10 mouse cellular contexts compared by ENCODE assay signal in the genomic region with DNA sequence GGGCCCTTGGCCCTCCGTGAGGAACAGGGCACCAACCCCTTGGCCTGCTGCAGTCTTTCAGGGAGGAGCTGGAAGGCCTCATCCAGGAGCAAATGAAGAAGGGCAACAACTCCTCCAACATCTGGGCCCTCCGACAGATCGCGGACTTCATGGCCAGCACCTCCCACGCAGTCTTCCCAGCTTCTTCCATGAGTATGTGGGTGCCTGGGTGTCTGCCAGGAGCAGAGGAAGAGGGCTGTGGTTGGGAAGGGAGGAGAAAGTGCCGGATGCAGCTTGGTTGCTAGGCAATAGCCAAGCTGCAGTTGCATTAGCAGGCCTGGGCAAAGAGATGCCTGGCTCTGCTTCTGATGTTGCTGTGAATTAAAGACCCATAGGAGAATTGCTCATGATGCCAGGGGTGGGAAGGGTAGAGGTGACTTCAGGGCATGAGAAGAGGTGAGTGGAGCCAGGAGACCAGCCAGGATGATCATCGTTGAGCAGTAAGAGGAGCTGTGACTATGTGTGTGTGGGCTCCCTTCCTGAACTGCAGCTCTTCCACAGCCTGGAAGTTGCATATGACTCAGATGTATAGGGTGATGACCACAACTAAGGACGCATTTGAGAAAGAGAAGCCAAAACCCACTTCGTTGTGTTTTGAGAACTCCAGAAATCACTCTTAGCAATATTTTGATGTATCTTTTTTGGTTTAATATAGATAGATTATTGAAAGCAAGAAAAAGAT. TPM values are rescaled to one million over a fixed set of nuclear protein-coding genes. Genes with fewer than 3 reads are reported as not detected.
DNase-seq lines count a peak whose midpoint lies in the region; ATAC-seq and TF ChIP-seq lines count a peak whose summit lies in the region.
"Had no signal": no experiment of that assay in that cellular context is flagged by ENCODE, and none has a peak within 500 bp of the region (broad histone marks: within the 10 kb centered on the region; RNA-seq: fewer than 3 reads in every experiment).

No protein-coding gene starts in this region.

- peaks cover 45% of the 10 kb centered on the region for H3K36me3 ChIP-seq in forebrain, embryonic 13.5 days (ENCODE audit: poor library complexity, severe bottlenecking)
- no peaks in the 10 kb centered on the region for H3K36me3 ChIP-seq in forebrain, embryonic 11.5 days (ENCODE audit: control insufficient read depth, insufficient read depth, low read length)
- peaks cover 81% of the 10 kb centered on the region for H3K36me3 ChIP-seq in G1E (replicated peaks)
- H3K36me3 ChIP-seq in liver, embryonic 11.5 days (ENCODE audit: control insufficient read depth, insufficient read depth, low read length) = peaks cover 21% of the 10 kb centered on the region; the same call in 1 of the 2 replicates
- H3K36me3 ChIP-seq: embryonic facial prominence, embryonic 12.5 days; limb, embryonic 15.5 days had no signal

- no peak for DNase-seq in forebrain, embryonic 11.5 days (ENCODE audit: low spot score)
- no peak for DNase-seq in G1E (ENCODE audit: low spot score)
- DNase-seq in heart, adult 8-10 months (ENCODE audit: low spot score) = peak; percentile 9
- peak; percentile 84 to 89 for DNase-seq in left cerebral cortex, adult 2 months (ENCODE audit: extremely low spot score in 1 of 2, low spot score in 2 of 2)
- DNase-seq in right cerebral cortex, postnatal 10 days (ENCODE audit: low spot score in 2 of 2) = peak; percentile 94 to 96
- no peak for DNase-seq in thymus, postnatal 14 days
- no peak for DNase-seq in liver, embryonic 11.5 days (ENCODE audit: low spot score)

- no peaks in the 10 kb centered on the region for H3K9me3 ChIP-seq in forebrain, embryonic 13.5 days (replicated peaks)
- no peaks in the 10 kb centered on the region for H3K9me3 ChIP-seq in forebrain, embryonic 11.5 days (ENCODE audit: control insufficient read depth, low read length)
- H3K9me3 ChIP-seq in G1E (replicated peaks) = no peaks in the 10 kb centered on the region
- no peaks in the 10 kb centered on the region for H3K9me3 ChIP-seq in liver, embryonic 11.5 days (ENCODE audit: control insufficient read depth, low read length)
- H3K9me3 ChIP-seq: embryonic facial prominence, embryonic 12.5 days; limb, embryonic 15.5 days had no signal

- H3K4me1 ChIP-seq in forebrain, embryonic 13.5 days = peaks cover 2% of the 10 kb centered on the region; the same call in 1 of the 2 replicates
- no peaks in the 10 kb centered on the region for H3K4me1 ChIP-seq in forebrain, embryonic 11.5 days (replicated peaks; ENCODE audit: control insufficient read depth, insufficient read depth, low read length)
- peaks cover 76% of the 10 kb centered on the region for H3K4me1 ChIP-seq in G1E (ENCODE audit: insufficient read depth, low read depth, low read length)
- H3K4me1 ChIP-seq in liver, embryonic 11.5 days (replicated peaks; ENCODE audit: control insufficient read depth, insufficient read depth, low read length) = peaks cover 3% of the 10 kb centered on the region; the same call in 1 of the 2 replicates

- H3K4me3 ChIP-seq in forebrain, embryonic 13.5 days = no peak overlapping the region
- no peak overlapping the region for H3K4me3 ChIP-seq in forebrain, embryonic 11.5 days (ENCODE audit: low read depth, low read length)
- peak overlapping the region; percentile 7; the same call in 1 of the 2 replicates for H3K4me3 ChIP-seq in G1E (ENCODE audit: low read depth, low read length)
- H3K4me3 ChIP-seq in left cerebral cortex, adult 2 months = no peak overlapping the region
- H3K4me3 ChIP-seq in liver, embryonic 11.5 days (ENCODE audit: low read depth, low read length) = no peak overlapping the region
- H3K4me3 ChIP-seq: embryonic facial prominence, embryonic 12.5 days; limb, embryonic 15.5 days had no signal

- intact Hi-C loops in left cerebral cortex, adult 2 months (cut with DNase I) = loop anchor here (2.0 kb wide), 2 partner anchors 38 to 58 kb away; a partner anchor contains a TSS

- no peak for TF ChIP-seq CTCF in G1E (IDR thresholded peaks at IDR 0.05; ENCODE audit: low read depth, low read length)
- TF ChIP-seq CTCF in left cerebral cortex, adult 2 months (IDR thresholded peaks at IDR 0.05) = no peak

- WGBS in forebrain, embryonic 13.5 days = 73% methylated on average over 9 of the region's 9 CpGs
- 80% methylated on average over 9 of the region's 9 CpGs for WGBS in forebrain, embryonic 11.5 days
- WGBS in liver, embryonic 11.5 days = 61% methylated on average over 9 of the region's 9 CpGs

- peak overlapping the region; percentile 36 for H3K27ac ChIP-seq in forebrain, embryonic 13.5 days
- H3K27ac ChIP-seq in forebrain, embryonic 11.5 days (ENCODE audit: low read depth, low read length) = no peak overlapping the region
- peak overlapping the region; percentile 89 for H3K27ac ChIP-seq in left cerebral cortex, adult 2 months
- no peak overlapping the region for H3K27ac ChIP-seq in liver, embryonic 11.5 days (ENCODE audit: low read depth, low read length)
- H3K27ac ChIP-seq: embryonic facial prominence, embryonic 12.5 days; limb, embryonic 15.5 days had no signal

- H3K4me2 ChIP-seq in forebrain, embryonic 13.5 days = no peak overlapping the region
- no peak overlapping the region for H3K4me2 ChIP-seq in forebrain, embryonic 11.5 days (ENCODE audit: low read depth, low read length, severe bottlenecking)
- H3K4me2 ChIP-seq in liver, embryonic 11.5 days = no peak overlapping the region
- H3K4me2 ChIP-seq: embryonic facial prominence, embryonic 12.5 days; limb, embryonic 15.5 days had no signal

- H3K27me3 ChIP-seq in forebrain, embryonic 13.5 days = no peaks in the 10 kb centered on the region
- no peaks in the 10 kb centered on the region for H3K27me3 ChIP-seq in forebrain, embryonic 11.5 days (ENCODE audit: control insufficient read depth, insufficient read depth, low read length)
- H3K27me3 ChIP-seq in G1E (ENCODE audit: insufficient read depth, low read length) = no peaks in the 10 kb centered on the region
- H3K27me3 ChIP-seq in liver, embryonic 11.5 days (replicated peaks; ENCODE audit: control insufficient read depth, insufficient read depth, low read length) = no peaks in the 10 kb centered on the region
- H3K27me3 ChIP-seq: embryonic facial prominence, embryonic 12.5 days; limb, embryonic 15.5 days had no signal

- 0 out of 2 replicates have a peak, but pooled peaks have one; percentile 13 for ATAC-seq in forebrain, embryonic 13.5 days
- ATAC-seq in forebrain, embryonic 11.5 days (replicated peaks; ENCODE audit: low FRiP score) = no peak
- ATAC-seq in G1E (ENCODE audit: extremely low read depth, insufficient number of reproducible peaks, low FRiP score, poor library complexity, severe bottlenecking) = no peak
- no peak for ATAC-seq in liver, embryonic 11.5 days (replicated peaks; ENCODE audit: low FRiP score)

- H3K9ac ChIP-seq in forebrain, embryonic 13.5 days = no peak overlapping the region
- H3K9ac ChIP-seq in forebrain, embryonic 11.5 days (ENCODE audit: low read length) = no peak overlapping the region
- H3K9ac ChIP-seq in liver, embryonic 11.5 days (ENCODE audit: low read depth, low read length) = no peak overlapping the region
- H3K9ac ChIP-seq: embryonic facial prominence, embryonic 12.5 days; limb, embryonic 15.5 days had no signal

RNA-seq across cellular contexts. Expression of a gene that starts 58.5 kb away (rescaled TPM):
- polyA plus RNA-seq in forebrain, embryonic 13.5 days (2015; fragmentation: Nextera tagmentation; extraction: Ambion mirVana) = 155 and 172 TPM in 2 replicates
- 61.0 and 68.3 TPM in 2 replicates for polyA plus RNA-seq in forebrain, embryonic 11.5 days (2014; fragmentation: Nextera tagmentation; extraction: Ambion mirVana)
- total RNA-seq in G1E (2014; fragmentation: Nextera tagmentation) (43.2 and 82.9 TPM in 2 replicates), G1E (2017) (106 and 121 TPM in 2 replicates)
- polyA plus RNA-seq in G1E (2012) = 114 and 125 TPM in 2 replicates
- under 1 TPM; 0.12 to 0.38 (median 0.20) TPM for total RNA-seq in heart, adult 8-10 months (2022)
- total RNA-seq in left cerebral cortex, adult 2 months (2021) = 100 to 1,000 TPM; 222 to 223 TPM
- 66.5 and 73.2 TPM in 2 replicates for polyA plus RNA-seq in liver, embryonic 11.5 days (2014; fragmentation: Nextera tagmentation; extraction: Ambion mirVana)

Comparison
In these comparisons a context has a peak if more than half of its experiments do, and no peak if none do; other contexts are left out.
1. H3K27ac ChIP-seq: peak in forebrain, embryonic 13.5 days (single experiment) and left cerebral cortex, adult 2 months (single experiment); none in forebrain, embryonic 11.5 days (single experiment) and liver, embryonic 11.5 days (single experiment).
2. DNase-seq: peak in heart, adult 8-10 months (single experiment), left cerebral cortex, adult 2 months (2 of 2) and right cerebral cortex, postnatal 10 days (2 of 2); none in forebrain, embryonic 11.5 days (single experiment), G1E (single experiment), thymus, postnatal 14 days (single experiment) and liver, embryonic 11.5 days (single experiment).